Mouse (Mus musculus): ENCODE results near the gene Dmpk.

Dmpk gene

DNA sequence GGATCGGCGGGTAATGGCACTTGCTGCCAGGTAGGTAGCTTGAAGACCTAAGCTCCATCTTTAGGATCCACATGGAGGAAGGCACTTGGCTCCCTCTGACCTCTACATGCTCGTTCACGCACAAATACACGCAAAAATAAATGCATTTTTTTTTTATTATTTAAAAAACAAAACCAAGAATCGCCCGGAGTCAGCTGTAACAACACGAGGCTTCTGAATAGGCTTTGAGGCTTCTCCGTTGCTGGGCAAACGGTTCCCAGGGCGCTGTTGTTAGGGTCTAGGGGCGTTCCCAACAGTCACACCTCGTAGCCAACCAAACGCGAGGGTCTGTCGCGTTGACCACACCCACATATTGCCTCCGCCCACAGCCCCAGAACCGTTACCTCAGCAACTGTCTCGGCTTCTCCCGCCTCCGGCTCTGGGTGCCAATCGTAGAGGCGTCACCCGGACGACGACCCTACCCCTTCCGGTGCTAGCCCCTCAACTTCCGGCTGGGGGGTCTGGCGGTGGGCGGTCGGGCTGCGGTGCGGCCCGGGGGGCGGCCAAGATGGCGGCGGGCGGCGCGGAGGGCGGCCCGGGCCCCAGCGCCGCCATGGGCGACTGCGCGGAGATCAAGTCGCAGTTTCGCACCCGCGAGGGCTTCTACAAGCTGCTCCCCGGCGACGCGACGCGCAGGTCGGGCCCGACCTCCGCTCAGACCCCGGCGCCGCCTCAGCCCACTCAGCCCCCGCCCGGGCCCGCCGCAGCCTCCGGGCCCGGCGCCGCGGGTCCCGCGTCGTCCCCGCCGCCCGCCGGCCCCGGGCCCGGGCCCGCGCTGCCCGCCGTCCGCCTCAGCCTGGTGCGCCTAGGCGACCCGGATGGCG, 7.7 kb upstream of the Dmpk start, which contains the start of gene Dmwd:
Gene Dmwd (plus strand): TSS at position 505 of the 863 bp plus-strand sequence.
- peak; percentile 96 for DNase-seq (ENCODE audit: low spot score)

DNA sequence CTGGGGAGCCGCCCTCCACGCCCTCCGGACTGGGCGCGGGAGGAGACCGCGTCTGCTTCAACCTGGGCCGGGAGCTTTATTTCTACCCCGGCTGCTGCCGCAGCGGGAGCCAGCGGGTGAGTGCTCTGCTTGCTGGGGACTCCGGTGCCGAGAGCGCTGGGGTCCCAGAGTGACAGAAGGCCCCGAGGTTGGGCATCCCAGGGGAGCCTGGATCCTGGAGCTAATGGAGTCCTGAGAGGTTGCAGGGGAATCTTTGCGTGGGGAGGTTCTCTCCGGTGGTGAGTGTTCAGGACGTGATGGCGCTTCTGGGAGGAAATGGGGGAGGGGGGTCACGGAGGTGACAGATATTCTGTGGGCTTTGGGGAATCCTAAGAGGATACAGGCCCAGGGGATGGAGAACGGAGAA, 7.1 kb upstream of the Dmpk start:
- DNase-seq (ENCODE audit: low spot score): peak; percentile 50

DNA sequence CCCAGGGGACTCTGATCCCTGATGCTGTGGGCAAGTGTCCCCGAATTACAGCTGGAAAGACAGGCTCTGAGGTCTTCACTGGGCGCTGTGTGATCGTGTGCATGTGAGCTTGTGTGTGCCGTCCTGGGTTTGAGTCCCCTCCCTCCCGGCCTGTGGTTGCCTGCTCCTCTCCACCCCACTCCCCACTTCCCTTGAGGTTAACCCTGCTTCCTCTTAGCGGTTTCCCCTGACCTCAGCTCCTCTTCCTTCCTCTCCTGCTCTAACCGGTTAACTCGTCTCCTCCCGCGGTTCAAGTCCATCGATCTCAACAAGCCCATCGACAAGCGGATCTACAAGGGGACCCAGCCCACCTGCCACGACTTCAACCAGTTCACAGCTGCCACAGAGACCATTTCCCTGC, 5.9 kb upstream of the Dmpk start:
- no peak for DNase-seq (ENCODE audit: low spot score)

DNA sequence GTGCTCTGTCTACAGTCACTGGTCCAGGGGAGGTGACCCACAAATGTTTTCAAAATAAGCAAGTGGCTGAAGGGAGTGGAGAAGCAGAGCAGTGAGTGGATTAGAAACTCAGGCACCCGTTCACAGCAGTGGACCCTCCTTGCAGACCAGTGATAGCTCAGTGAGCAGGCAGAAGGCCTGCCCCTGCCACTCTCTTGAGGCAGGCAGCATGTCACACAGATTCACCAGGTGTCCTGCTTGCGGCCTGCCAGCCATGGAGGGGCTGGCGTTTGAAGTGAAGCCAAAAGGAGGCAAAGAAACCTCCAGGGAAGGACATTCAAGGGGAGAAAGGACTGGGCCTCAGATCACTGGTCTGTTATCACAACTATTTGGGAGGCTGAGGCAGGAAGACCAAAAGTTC, 4.9 kb upstream of the Dmpk start:
- DNase-seq (ENCODE audit: low spot score): no peak

DNA sequence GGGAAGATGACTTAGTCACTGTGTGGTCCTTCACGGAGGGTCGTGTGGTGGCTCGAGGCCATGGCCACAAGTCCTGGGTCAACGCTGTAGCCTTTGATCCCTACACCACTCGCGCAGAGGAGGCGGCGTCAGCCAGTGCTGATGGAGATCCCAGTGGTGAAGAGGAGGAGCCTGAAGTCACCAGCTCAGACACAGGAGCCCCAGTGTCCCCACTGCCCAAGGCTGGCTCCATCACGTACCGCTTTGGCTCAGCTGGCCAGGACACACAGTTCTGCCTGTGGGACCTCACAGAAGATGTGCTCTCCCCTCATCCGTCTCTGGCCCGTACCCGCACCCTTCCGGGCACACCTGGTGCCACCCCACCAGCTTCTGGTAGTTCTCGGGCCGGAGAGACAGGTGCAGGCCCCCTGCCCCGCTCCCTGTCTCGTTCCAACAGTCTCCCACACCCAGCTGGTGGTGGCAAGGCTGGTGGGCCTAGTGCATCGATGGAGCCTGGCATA, 3.1 kb upstream of the Dmpk start:
- no peak for DNase-seq (ENCODE audit: low spot score)

DNA sequence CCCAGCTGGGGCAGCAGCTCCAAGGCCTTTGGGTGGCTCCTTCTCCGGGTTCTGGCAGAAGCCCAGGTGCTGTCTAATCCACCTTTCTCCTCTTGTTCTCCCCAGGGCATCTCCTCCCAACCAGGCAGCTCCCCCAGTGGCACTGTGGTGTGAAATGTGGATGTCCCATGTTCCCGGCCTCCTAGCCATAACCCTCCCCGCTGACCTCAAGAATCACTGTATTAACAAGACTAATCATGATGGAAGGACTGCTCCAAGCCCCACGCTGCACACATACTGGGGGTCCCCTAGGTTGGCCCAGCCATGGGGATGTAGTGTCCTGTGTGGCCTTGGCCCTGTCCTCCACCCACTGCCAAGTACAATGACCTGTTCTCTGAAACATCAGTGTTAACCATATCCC, 1.5 kb upstream of the Dmpk start:
- no peak for DNase-seq (ENCODE audit: low spot score)

DNA sequence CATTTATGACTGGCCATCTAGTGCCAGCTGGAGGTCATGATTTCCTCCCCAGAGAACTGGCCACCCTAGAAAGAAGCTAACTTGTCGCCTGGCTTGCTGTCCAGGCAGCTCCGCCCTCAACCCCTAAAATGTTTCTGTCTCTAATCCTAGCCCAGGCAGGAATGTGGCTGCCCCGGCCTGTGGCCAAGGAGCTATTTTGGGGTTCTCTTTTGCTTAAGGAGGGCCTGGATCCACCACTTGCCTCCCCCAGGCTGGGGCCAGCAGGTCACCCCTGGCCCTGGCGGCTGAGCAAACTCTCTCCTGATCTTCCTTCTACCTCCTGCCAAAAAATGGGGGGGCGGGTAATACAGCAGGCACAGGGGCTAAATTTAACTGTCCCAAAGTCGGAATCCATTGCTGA, 553 bp upstream of the Dmpk start:
- no peak for DNase-seq (ENCODE audit: low spot score)

DNA sequence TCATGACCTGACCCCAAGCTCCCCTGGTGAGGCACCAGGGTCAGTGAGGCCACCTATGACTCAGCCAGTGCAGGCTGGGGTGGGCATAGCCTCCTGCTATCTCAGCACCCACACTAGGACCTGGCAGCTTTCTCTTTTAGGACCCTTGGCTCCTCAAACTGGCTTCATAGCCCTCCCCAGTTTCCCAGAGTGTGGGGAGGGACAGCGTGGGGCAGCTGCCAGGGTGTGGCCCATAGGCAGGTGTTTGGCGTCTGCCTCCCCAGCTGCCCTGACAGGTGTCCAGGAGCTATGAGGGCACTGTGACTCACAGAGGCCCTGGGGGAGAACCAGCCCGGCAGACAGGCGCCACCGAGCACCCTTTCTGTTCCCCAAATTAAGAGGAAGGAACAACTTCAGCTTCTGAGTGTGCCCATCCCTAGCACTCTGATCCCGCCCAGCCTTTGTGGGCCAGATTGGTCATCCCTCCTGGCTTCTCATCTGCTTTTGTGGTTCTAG, 675 bp downstream of the Dmpk start:
- DNase-seq (ENCODE audit: low spot score): peak; percentile 22

DNA sequence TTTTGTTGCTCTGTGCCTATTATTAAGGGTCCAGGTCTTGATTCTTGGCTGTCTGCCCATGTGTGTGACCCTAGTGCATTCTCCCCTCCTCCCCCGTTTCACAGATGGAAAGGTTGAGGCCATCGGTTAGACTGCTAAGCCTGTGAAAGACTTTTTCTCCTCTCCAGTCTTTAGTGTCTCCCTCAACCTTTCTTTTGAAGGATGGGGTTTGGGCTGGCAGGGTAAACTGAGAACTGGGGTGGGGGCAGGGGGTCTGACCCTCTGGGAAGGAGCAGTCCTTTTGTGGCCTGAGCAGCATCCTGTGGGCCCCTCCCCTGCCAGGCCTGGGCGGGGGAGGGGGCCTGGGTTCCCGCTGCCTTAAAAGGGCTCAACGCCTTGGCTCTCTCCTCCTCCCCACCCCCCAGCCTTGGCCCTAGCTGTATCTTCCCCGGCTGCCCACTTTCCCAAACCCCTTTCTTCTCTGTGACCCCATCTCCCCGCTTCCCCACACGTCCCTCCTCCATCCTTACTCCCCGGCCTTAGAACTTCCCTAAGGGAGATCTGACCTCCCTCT, 1.3 kb downstream of the Dmpk start:
- no peak for DNase-seq (ENCODE audit: low spot score)

DNA sequence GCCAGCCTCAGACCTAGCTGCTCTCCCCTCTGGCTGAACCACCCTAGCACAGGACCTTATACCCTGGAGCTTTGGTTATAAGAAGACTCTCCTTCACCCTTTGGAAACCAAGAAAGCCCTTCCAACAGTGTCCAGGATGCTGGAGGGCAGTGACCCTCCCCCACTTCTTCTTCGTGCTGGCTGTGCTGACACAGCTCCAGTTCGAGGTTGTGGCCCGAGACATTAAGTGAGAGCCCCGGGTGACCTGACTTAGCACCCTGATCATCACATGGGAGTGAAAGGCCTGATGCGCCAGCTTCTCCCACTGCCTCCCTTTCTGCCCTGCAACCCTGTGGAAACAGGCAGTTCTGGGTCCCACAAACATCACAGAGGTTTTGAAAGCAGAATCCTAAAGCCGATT, 1.8 kb downstream of the Dmpk start:
- DNase-seq (ENCODE audit: low spot score): no peak

DNA sequence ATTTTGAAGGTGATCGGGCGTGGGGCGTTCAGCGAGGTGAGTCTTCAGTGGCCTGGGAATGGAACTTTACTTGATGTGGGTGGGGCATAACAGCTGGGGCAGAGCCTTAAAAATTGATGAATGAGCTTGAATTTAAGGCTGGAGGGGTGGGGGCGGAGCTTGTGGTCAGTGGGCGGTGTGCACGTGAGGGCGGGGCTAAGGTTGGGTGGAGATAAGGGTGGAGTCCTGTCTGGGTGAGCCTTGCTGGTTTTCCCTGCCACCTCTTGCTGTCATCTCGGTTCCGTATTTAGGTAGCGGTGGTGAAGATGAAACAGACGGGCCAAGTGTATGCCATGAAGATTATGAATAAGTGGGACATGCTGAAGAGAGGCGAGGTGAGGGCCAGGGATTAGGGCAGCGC, 2.4 kb downstream of the Dmpk start:
- DNase-seq (ENCODE audit: low spot score): no peak

DNA sequence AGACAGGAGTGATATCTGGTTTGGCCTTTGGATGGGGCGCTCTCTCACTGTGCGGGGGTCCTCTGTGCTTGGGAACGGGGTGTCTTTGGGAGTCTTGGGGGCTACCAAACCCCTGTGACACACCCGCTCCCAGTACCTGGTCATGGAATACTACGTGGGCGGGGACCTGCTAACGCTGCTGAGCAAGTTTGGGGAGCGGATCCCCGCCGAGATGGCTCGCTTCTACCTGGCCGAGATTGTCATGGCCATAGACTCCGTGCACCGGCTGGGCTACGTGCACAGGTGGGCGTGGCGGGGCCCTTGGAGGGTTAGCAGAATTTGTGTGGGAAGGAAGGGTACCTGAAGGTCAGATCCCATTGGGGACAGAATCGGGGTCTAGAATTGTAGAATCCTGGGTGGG, 3.1 kb downstream of the Dmpk start:
- no peak for DNase-seq (ENCODE audit: low spot score)

DNA sequence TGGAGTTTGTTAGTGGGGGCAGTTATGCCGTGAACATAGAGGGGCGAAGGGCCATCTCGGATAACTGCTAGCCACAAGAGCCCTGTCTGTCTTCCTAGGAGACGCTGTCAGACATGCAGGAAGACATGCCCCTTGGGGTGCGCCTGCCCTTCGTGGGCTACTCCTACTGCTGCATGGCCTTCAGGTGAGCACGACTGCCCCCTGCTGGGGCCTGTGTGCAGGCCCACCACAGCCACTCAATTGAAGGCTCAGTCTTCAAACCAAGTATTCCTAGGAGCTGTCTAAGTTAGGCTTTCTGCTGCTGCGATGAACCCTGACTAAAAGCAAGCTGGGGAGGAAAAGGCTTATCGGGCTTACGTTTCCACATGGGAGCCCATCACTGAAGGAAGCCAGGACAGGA, 5.2 kb downstream of the Dmpk start:
- peak; percentile 53 for DNase-seq (ENCODE audit: low spot score)

DNA sequence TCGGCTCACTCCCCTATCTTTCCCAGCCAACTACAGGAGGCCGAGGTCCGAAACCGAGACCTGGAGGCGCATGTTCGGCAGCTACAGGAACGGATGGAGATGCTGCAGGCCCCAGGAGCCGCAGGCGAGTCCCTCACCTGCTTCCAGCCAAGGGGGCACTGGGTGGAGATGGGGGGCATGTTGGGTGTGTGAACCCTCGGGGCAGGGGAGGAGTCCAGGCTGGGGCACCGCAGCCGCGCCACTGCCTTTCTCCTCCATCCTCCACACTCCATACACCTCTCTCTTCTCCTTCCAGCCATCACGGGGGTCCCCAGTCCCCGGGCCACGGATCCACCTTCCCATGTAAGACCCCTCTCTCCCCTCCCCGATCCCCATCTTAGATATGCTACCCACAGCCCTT, 8.3 kb downstream of the Dmpk start:
- DNase-seq (ENCODE audit: low spot score): no peak

DNA sequence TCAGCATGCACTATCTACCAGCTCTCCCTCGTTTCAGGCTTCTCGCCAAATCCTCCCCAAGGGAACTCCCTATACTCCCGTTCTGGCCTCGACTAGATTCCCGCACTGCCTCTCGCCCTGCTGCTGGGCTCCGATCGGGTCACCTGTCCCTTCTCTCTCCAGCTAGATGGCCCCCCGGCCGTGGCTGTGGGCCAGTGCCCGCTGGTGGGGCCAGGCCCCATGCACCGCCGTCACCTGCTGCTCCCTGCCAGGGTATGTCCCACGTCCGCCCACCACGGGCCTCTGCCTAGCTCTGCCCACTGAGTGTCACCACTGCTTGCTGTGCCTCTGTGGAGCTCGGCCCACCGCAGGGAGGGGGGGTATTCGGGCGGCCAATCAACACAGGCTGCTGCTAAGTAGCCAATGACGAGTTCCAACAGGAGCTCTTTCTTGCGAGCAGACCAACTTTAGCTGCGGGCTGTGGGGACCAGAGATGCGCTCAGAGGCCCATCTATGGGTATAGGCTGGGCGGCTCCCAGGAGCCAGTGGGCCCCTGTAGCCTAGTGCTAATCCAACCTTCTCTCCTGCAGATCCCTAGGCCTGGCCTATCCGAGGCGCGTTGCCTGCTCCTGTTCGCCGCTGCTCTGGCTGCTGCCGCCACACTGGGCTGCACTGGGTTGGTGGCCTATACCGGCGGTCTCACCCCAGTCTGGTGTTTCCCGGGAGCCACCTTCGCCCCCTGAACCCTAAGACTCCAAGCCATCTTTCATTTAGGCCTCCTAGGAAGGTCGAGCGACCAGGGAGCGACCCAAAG, 8.9 kb downstream of the Dmpk start:
- peak; percentile 46 for DNase-seq (ENCODE audit: low spot score)

DNA sequence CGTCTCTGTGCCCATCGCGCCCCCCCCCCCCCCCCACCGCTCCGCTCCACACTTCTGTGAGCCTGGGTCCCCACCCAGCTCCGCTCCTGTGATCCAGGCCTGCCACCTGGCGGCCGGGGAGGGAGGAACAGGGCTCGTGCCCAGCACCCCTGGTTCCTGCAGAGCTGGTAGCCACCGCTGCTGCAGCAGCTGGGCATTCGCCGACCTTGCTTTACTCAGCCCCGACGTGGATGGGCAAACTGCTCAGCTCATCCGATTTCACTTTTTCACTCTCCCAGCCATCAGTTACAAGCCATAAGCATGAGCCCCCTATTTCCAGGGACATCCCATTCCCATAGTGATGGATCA, 9.5 kb downstream of the Dmpk start:
- DNase-seq (ENCODE audit: low spot score): peak; percentile 84

DNA sequence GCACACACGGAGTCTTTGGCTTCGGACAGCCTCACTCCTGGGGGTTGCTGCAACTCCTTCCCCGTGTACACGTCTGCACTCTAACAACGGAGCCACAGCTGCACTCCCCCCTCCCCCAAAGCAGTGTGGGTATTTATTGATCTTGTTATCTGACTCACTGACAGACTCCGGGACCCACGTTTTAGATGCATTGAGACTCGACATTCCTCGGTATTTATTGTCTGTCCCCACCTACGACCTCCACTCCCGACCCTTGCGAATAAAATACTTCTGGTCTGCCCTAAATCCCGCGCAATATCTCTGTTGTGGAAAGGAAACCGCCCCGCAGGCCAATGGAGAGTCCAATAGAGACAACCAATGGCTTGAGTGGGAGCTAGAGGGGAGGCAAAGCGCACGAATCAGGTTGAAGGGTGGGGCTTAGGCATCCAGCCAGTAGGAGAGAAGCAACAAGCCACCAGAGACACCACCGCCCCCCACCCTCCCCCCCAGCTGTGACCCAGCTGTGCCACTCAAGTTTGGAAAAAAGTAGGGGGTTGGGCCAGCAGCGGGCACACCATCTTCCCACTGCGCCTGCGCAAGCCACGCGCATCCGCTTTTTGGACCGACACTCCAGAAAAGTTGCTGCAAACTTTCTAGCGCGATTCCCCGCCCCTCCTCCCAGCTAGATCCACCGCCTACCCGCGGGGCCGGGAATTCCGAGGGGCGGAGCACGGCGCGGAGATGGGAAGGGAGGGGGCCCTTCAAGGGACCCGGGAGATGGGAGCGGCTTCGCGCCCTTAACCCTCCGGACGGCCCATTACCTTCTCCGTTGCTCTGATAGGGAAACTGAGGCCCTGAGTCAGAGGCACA, 10.1 kb downstream of the Dmpk start:
- DNase-seq (ENCODE audit: low spot score): peak; percentile 91

DNA sequence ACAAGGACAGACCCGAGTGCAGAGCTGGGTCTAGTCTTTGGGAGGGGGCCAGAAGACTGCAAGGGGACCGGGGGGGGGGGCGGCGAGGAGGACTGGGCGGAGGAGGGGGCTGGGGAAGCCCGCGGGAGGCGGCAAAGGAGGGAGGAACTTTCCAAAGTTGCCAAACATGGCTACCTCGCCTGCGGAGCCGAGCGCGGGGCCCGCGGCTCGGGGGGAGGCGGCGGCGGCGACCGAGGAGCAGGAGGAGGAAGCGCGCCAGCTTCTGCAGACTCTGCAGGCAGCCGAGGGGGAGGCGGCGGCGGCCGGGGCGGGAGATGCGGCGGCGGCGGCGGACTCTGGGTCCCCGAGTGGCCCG, 10.8 kb downstream of the Dmpk start, which contains the start of gene Six5:
Gene Six5 (plus strand): TSS at position 124 of the 355 bp plus-strand sequence.
- peak; percentile 36 for DNase-seq (ENCODE audit: low spot score)

DNA sequence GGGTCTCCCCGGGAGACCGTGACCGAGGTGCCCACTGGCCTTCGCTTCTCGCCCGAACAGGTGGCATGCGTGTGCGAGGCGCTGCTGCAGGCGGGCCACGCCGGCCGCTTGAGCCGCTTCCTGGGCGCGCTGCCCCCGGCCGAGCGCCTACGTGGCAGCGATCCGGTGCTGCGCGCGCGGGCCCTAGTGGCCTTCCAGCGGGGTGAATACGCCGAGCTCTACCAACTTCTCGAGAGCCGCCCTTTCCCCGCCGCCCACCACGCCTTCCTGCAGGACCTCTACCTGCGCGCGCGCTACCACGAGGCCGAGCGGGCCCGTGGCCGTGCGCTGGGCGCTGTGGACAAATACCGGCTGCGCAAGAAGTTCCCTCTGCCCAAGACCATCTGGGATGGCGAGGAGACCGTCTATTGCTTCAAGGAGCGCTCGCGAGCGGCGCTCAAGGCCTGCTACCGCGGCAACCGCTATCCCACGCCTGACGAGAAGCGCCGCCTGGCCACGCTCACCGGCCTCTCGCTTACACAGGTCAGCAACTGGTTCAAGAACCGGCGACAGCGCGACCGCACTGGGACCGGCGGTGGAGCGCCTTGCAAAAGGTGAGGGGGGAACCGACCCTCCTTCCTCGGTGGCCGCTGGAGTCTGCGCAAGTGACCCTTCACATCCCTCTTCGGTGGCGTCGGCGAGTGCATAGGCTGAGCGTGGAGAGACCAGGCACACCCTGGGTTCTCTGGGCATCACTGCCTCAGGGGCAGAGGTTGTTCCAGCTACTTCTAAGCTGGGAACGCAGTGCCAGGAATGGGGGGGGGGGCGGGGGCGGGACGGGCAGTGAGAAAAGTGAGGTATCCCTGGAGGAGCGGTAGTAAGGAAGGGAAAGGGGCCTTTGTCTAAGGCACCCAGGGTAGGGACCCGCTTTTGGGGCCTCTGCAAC, 11.4 kb downstream of the Dmpk start:
- DNase-seq (ENCODE audit: low spot score): peak; percentile 64

DNA sequence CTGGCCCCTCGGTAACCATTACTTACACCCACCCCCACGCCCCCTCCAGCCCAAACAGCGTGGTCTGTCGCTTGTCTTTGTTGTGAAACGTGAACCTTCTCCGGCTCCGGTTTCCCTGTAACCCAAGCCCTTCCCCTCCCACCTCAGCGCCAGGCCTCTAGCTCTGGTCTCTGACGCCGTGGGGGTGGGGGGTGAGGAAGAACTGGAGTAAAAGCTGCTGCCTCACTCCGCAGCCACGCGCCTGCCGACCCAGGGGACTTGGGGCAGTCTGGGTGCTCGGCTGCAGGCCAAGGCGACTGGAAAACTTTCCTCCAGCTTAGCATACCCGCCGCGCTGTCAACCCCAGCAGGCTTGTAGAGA, 12.1 kb downstream of the Dmpk start:
- DNase-seq (ENCODE audit: low spot score): peak; percentile 51
